Mouse (Mus musculus): Measurements from ENCODE around the gene Zbtb34.

Gene Zbtb34

GRCm38 (mm10) chr2:33401217-33401616, 29.9 kb downstream of the Zbtb34 start:
- DNase-seq (ENCODE audit: low read depth, low spot score): no peak

- DNase-seq (ENCODE audit: low read depth, low spot score): no peak
Measured at GRCm38 (mm10) chr2:33400541-33400940, 30.6 kb downstream of the Zbtb34 start.

DNA sequence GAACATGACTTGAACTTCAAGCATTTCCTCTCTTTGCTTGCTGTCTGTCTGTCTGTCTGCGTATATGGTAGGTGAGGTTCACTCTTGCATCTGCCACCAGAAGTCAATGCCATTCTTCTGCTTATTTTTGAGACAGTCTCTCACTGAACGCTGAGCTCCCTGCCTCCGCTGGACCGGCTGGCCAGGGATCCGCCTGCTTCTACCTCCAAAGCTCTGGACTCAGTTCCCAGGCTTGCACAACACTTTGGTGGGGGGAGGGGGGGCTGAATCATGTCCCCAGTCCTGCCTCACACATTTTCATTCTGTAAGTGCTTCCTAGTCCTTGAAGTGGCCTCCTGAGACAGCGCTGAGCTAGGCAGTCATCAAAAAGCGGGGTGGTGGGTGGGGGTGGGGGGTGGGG, 32.0 kb downstream of the Zbtb34 start:
- DNase-seq (ENCODE audit: low read depth, low spot score): no peak

- no peak for DNase-seq (ENCODE audit: low read depth, low spot score)
Measured at GRCm38 (mm10) chr2:33397036-33397435, 34.1 kb downstream of the Zbtb34 start.

DNA sequence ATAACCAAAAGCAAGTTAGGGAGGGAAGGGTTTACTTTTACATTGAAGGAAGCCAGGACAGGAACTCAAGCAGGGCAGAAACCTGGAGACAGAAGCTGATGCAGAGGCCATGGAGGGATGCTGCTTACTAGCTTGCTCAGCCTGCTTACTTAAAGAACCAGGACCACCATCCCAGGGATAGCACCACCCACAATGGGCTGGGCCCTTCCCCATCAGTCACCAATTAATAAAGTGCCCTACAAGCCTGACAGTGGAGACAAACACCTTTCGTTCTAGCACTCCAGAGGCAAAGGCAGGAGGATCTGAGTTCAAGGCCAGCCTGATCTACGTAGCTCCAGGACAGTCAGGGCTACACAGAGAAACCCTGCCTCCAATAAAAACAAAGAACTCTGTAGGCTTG, 36.1 kb downstream of the Zbtb34 start:
- no peak for DNase-seq (ENCODE audit: low read depth, low spot score)

GRCm38 (mm10) chr2:33393951-33394635, 37.0 kb downstream of the Zbtb34 start:
- DNase-seq (ENCODE audit: low read depth, low spot score): no peak

- no peak for DNase-seq (ENCODE audit: low read depth, low spot score)
Measured at GRCm38 (mm10) chr2:33393021-33393420, 38.1 kb downstream of the Zbtb34 start.

GRCm38 (mm10) chr2:33371648-33372408, 59.3 kb downstream of the Zbtb34 start:
- peak; percentile 9 for DNase-seq (ENCODE audit: low read depth, low spot score)

- DNase-seq (ENCODE audit: low read depth, low spot score): peak; percentile 95
Measured at GRCm38 (mm10) chr2:33370777-33371647, 60.1 kb downstream of the Zbtb34 start, which contains the start of gene Ralgps1. Gene Ralgps1, minus strand, starts transcription at chr2:33371486.

GRCm38 (mm10) chr2:33370276-33370776, 60.8 kb downstream of the Zbtb34 start:
- no peak for DNase-seq (ENCODE audit: low read depth, low spot score)

GRCm38 (mm10) chr2:33369453-33369852, 61.7 kb downstream of the Zbtb34 start:
- no peak for DNase-seq (ENCODE audit: low read depth, low spot score)

DNA sequence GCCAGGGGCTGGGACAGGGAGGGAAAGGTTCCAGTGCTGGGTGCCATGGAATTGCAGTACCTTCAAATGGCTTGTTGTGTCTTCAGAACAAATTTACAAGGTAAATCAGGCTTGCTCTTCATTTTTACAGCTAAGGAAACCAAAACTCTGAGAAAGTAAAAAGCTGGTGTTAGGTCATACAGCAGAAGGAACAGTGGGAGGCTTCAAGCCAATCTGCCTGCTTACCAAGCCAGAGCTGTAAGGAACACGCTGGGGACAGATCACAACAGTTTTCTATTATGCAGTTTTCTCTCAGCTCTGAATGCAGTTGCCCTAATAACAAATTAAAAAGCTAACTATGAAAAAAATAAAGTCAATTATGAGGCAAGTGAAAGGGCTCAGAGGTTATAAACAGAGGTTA, 62.6 kb downstream of the Zbtb34 start:
- no peak for DNase-seq (ENCODE audit: low read depth, low spot score)

DNA sequence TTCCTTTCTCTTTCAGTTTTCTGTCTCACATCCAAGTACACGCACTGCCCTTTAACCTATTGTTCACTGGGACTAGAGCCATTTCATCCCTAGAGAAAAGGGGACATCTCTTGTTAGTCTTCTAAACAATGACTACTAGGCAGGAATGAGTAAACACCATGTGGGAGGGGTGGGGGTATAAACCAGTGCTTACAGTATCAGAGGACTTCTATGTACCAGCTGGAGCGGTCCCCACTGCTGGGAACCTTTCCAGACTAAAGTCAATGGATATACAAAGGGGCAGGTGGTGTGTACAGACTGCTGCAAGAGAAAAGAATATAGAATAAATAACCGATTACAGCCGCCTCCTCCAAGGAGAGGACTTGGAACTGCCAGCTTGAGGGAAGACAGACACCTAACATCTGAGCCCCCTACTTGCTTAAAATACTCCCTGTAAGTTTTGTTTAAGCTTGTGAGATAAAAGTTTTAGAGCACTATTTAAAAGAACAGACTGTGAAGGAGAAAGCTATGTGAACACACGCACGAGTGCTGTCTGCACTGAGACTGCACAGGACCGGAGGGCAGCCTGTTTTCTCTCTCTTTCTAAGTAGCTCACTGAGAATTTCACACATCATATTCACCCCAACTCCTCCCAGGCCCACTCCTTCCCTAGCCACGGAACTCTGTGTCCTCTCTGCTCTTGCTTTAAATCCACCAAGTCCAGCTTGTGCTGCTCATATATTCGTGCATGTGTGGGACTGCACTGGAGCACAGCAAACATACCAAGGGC, 65.2 kb downstream of the Zbtb34 start:
- no peak for DNase-seq (ENCODE audit: low read depth, low spot score)

GRCm38 (mm10) chr2:33364656-33365055, 66.5 kb downstream of the Zbtb34 start:
- no peak for DNase-seq (ENCODE audit: low read depth, low spot score)

DNA sequence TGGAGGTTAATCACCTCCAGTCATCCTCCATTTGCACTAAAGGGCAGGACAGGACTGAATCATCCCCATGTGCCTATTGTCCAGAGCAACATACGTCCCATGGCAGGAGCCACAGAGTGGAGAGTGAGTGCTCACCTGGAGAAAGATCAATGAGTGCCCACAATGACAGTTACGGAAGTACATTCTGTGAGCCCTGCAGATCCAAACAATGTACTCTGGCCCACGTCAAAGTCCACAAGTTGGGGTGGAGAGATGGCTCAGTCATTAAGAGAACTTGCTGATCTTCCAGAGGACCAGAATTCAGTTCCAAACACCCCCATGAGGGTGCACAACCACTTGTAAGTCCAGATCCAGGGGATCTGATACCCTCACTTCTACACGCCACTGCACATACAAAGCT, 67.2 kb downstream of the Zbtb34 start:
- DNase-seq (ENCODE audit: low read depth, low spot score): no peak

- no peak for DNase-seq (ENCODE audit: low read depth, low spot score)
Measured at GRCm38 (mm10) chr2:33361139-33361716, 69.9 kb downstream of the Zbtb34 start.

- no peak for DNase-seq (ENCODE audit: low read depth, low spot score)
Measured at GRCm38 (mm10) chr2:33360564-33360963, 70.6 kb downstream of the Zbtb34 start.

DNA sequence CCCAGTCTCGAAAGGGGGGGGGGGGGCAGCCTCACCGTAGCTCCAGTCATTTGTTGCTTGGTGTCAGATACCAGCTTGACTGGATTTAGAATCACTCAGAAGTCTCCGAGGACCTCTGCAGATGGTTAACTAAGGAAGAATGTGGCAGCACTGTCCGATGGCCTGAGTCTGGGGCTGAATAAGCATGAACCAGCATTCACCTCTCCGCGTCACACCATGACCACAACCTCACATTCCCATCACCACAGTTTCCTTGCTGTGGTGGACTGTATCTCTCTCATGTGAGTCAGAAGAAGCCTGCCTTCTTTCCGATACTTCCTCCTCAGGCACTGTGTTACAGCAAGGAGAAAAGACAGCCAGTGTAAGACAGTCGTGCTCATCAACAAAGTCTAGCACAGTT, 71.9 kb downstream of the Zbtb34 start:
- DNase-seq (ENCODE audit: low read depth, low spot score): no peak

DNA sequence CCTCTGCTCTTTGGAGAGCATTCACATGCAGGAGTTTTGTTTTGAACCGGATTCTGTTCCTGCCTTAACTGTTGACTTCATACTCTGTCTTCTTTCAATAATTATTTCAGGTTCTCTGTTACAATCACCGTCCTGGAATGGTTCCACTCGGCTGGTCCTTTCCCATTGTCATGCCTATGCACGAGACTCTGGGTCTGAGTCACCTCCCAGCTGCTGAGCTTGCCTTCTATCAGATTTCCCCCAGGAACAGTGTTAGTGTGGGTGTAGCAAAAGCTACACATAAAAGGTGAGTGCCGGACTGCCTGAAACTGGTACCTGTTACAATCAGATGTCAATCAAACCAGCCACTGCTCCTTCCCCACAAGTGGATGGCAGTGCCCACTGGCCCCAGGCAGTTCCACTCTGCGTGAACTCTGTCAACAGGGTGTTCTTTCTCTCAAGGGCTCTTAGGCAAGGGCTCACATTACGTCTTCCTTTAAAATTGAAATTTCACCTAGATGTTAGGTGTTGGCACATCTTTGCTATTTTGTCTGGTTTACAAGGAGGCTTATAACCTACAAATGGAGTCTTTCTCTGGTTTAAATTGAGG, 73.8 kb downstream of the Zbtb34 start:
- no peak for DNase-seq (ENCODE audit: low read depth, low spot score)
